Mouse (Mus musculus) cortical plate, adult 2 months (tissue): ENCODE results near the gene Loxl1.

Experiments
- CTCF ChIP-seq: fragments of 200-500 bp; IDR thresholded peaks from 2 replicates; pipeline ENCODE4 v1.5.1; 2011; ENCODE audit warnings: mild to moderate bottlenecking, control low read depth, low read length; ENCODE audit not compliant: insufficient read depth; ENCODE audit errors: extremely low read depth
- POLR2A ChIP-seq: fragments of 200-500 bp; IDR thresholded peaks from 2 replicates; pipeline ENCODE4 v1.6.1; 2011; ENCODE audit warnings: mild to moderate bottlenecking, low read length, control low read depth; ENCODE audit not compliant: insufficient read depth; ENCODE audit errors: extremely low read depth

GRCm38 (mm10) chr9:58274101-58274604 lies 38.8 kb downstream of the Loxl1 start:
- TF ChIP-seq POLR2A (no peak), CTCF (no peak)
